Mouse (Mus musculus): ENCODE results near the gene Kcnc3. TPM values are rescaled to one million over a fixed set of nuclear protein-coding genes. Genes with fewer than 3 reads are reported as not detected.

Kcnc3 gene
- polyA plus RNA-seq, 1 experiment, result 0.51 TPM

GRCm38 (mm10) chr7:44615987-44616386 is 25.5 kb downstream of the Kcnc3 start:
- no peak overlapping the region for H3K4me3 ChIP-seq (ENCODE audit: insufficient read depth, low read length)
- H3K4me1 ChIP-seq (ENCODE audit: control insufficient read depth, insufficient read depth, low read length), result no peaks in the 10 kb centered on the region
- TF ChIP-seq POLR2A (IDR thresholded peaks at IDR 0.05; ENCODE audit: low read depth, low read length), result no peak
- no peak for TF ChIP-seq CTCF (IDR thresholded peaks at IDR 0.05; ENCODE audit: borderline replicate concordance, insufficient read depth, low read length)
- H3K27ac ChIP-seq (ENCODE audit: insufficient read depth, low read length), result no peak overlapping the region

- TF ChIP-seq POLR2A (IDR thresholded peaks at IDR 0.05; ENCODE audit: low read depth, low read length) (no peak), CTCF (IDR thresholded peaks at IDR 0.05; ENCODE audit: borderline replicate concordance, insufficient read depth, low read length) (no peak)
- no peaks in the 10 kb centered on the region for H3K4me1 ChIP-seq (ENCODE audit: control insufficient read depth, insufficient read depth, low read length)
- H3K27ac ChIP-seq (ENCODE audit: insufficient read depth, low read length), result no peak overlapping the region
- H3K4me3 ChIP-seq (ENCODE audit: insufficient read depth, low read length), result no peak overlapping the region
Measured at GRCm38 (mm10) chr7:44617059-44617458, 26.6 kb downstream of the Kcnc3 start.

GRCm38 (mm10) chr7:44623714-44624542 is 33.5 kb downstream of the Kcnc3 start:
- TF ChIP-seq POLR2A (IDR thresholded peaks at IDR 0.05; ENCODE audit: low read depth, low read length) (no peak), CTCF (IDR thresholded peaks at IDR 0.05; ENCODE audit: borderline replicate concordance, insufficient read depth, low read length) (no peak)
- H3K4me3 ChIP-seq (ENCODE audit: insufficient read depth, low read length), result no peak overlapping the region
- no peak overlapping the region for H3K27ac ChIP-seq (ENCODE audit: insufficient read depth, low read length)
- H3K4me1 ChIP-seq (ENCODE audit: control insufficient read depth, insufficient read depth, low read length), result no peaks in the 10 kb centered on the region

GRCm38 (mm10) chr7:44624543-44624826 is 34.0 kb downstream of the Kcnc3 start:
- Histone ChIP-seq H3K4me1 (ENCODE audit: control insufficient read depth, insufficient read depth, low read length) (no peaks in the 10 kb centered on the region), H3K4me3 (ENCODE audit: insufficient read depth, low read length) (no peak overlapping the region), H3K27ac (ENCODE audit: insufficient read depth, low read length) (no peak overlapping the region)
- TF ChIP-seq CTCF (IDR thresholded peaks at IDR 0.05; ENCODE audit: borderline replicate concordance, insufficient read depth, low read length), result no peak
- no peak for TF ChIP-seq POLR2A (IDR thresholded peaks at IDR 0.05; ENCODE audit: low read depth, low read length)

GRCm38 (mm10) chr7:44624828-44625227 is 34.4 kb downstream of the Kcnc3 start:
- TF ChIP-seq POLR2A (IDR thresholded peaks at IDR 0.05; ENCODE audit: low read depth, low read length) (no peak), CTCF (IDR thresholded peaks at IDR 0.05; ENCODE audit: borderline replicate concordance, insufficient read depth, low read length) (no peak)
- H3K4me1 ChIP-seq (ENCODE audit: control insufficient read depth, insufficient read depth, low read length), result no peaks in the 10 kb centered on the region
- no peak overlapping the region for H3K4me3 ChIP-seq (ENCODE audit: insufficient read depth, low read length)
- no peak overlapping the region for H3K27ac ChIP-seq (ENCODE audit: insufficient read depth, low read length)

GRCm38 (mm10) chr7:44625241-44626067 is 35.0 kb downstream of the Kcnc3 start:
- Histone ChIP-seq H3K27ac (ENCODE audit: insufficient read depth, low read length) (no peak overlapping the region), H3K4me3 (ENCODE audit: insufficient read depth, low read length) (no peak overlapping the region), H3K4me1 (ENCODE audit: control insufficient read depth, insufficient read depth, low read length) (no peaks in the 10 kb centered on the region)
- TF ChIP-seq POLR2A (IDR thresholded peaks at IDR 0.05; ENCODE audit: low read depth, low read length) (no peak), CTCF (IDR thresholded peaks at IDR 0.05; ENCODE audit: borderline replicate concordance, insufficient read depth, low read length) (no peak)

- no peak for TF ChIP-seq POLR2A (IDR thresholded peaks at IDR 0.05; ENCODE audit: low read depth, low read length)
- no peak for TF ChIP-seq CTCF (IDR thresholded peaks at IDR 0.05; ENCODE audit: borderline replicate concordance, insufficient read depth, low read length)
- no peak overlapping the region for H3K27ac ChIP-seq (ENCODE audit: insufficient read depth, low read length)
- H3K4me1 ChIP-seq (ENCODE audit: control insufficient read depth, insufficient read depth, low read length), result no peaks in the 10 kb centered on the region
- H3K4me3 ChIP-seq (ENCODE audit: insufficient read depth, low read length), result no peak overlapping the region
Measured at GRCm38 (mm10) chr7:44626068-44626385, 35.6 kb downstream of the Kcnc3 start.

GRCm38 (mm10) chr7:44626966-44627365 is 36.5 kb downstream of the Kcnc3 start:
- TF ChIP-seq CTCF (IDR thresholded peaks at IDR 0.05; ENCODE audit: borderline replicate concordance, insufficient read depth, low read length) (no peak), POLR2A (IDR thresholded peaks at IDR 0.05; ENCODE audit: low read depth, low read length) (no peak)
- Histone ChIP-seq H3K4me1 (ENCODE audit: control insufficient read depth, insufficient read depth, low read length) (no peaks in the 10 kb centered on the region), H3K4me3 (ENCODE audit: insufficient read depth, low read length) (no peak overlapping the region), H3K27ac (ENCODE audit: insufficient read depth, low read length) (no peak overlapping the region)

- TF ChIP-seq POLR2A (IDR thresholded peaks at IDR 0.05; ENCODE audit: low read depth, low read length) (no peak), CTCF (IDR thresholded peaks at IDR 0.05; ENCODE audit: borderline replicate concordance, insufficient read depth, low read length) (no peak)
- no peaks in the 10 kb centered on the region for H3K4me1 ChIP-seq (ENCODE audit: control insufficient read depth, insufficient read depth, low read length)
- H3K4me3 ChIP-seq (ENCODE audit: insufficient read depth, low read length), result no peak overlapping the region
- no peak overlapping the region for H3K27ac ChIP-seq (ENCODE audit: insufficient read depth, low read length)
Measured at GRCm38 (mm10) chr7:44628402-44629034, 38.1 kb downstream of the Kcnc3 start.

GRCm38 (mm10) chr7:44630437-44630836 is 40.0 kb downstream of the Kcnc3 start:
- Histone ChIP-seq H3K27ac (ENCODE audit: insufficient read depth, low read length) (no peak overlapping the region), H3K4me1 (ENCODE audit: control insufficient read depth, insufficient read depth, low read length) (no peaks in the 10 kb centered on the region), H3K4me3 (ENCODE audit: insufficient read depth, low read length) (no peak overlapping the region)
- no peak for TF ChIP-seq POLR2A (IDR thresholded peaks at IDR 0.05; ENCODE audit: low read depth, low read length)
- TF ChIP-seq CTCF (IDR thresholded peaks at IDR 0.05; ENCODE audit: borderline replicate concordance, insufficient read depth, low read length), result no peak
